Mouse (Mus musculus): ENCODE measurements around the gene Map7d3. TPM values are rescaled to one million over a fixed set of nuclear protein-coding genes. Genes with fewer than 3 reads are reported as not detected.
A peak's percentile ranks its signal among the peaks of the same experiment; 100 is the strongest.

The Map7d3 gene
- 0.44 and 0.78 TPM in 2 replicates for polyA plus RNA-seq (2015; fragmentation: Nextera tagmentation; extraction: Ambion mirVana)

DNA sequence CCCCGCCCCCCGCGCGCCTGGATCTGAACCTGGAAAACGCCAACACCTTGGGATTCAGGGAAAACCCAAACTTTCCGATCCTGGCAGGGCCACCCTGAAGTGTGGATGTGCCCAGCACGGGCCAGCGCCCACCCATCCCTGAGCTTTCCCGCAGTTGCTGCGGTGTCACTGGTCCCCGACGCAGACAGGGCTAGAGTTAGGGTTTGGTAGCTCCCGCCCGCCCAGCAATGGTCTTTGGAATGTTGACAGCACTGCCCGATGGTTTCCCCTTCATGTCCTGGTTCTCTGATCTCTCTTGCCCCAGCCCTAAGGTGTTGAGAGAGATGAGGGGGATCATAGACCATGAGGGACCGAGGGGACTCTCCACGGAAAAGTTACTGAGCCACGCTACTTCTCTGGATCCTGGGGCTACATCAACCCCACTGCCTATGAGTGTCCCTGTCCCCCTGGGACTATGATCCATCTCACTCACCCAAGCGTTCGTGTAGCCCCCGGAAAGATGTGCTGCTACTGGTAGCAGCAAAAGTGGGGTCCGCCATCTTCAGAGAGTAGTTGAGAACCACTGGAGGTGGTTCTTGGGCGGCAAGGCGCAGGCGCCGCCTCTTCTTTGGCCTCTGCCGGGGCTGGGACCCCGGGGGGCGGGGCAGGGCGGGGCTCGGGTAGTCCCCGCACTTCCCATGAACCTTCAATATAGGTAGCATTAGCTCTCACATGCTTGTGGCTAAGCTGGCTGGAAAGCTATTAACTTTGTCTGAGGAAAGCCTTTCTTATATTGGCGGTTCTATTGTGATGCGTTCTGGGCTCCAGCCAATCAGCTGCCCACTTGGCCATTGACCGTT, at the start of gene Map7d3:
Gene Map7d3, minus strand, starts transcription at position 562 of the 839 bp plus-strand sequence.
- peak; percentile 8 for DNase-seq
- peak within 1 kb of the TSS; percentile 36; the same call in 1 of the 2 replicates for H3K9ac ChIP-seq
- H3K4me3 ChIP-seq (replicated peaks), result peak within 1 kb of the TSS; percentile 55
- H3K27me3 ChIP-seq, result no peaks in the 10 kb centered on the region
- no peak within 1 kb of the TSS for H3K27ac ChIP-seq
- H3K4me2 ChIP-seq, result peak within 1 kb of the TSS; percentile 67
- no peaks in the 10 kb centered on the region for H3K36me3 ChIP-seq
- H3K4me1 ChIP-seq (replicated peaks), result no peaks in the 10 kb centered on the region
- peak; percentile 61 for ATAC-seq (ENCODE audit: low read depth)
- no peaks in the 10 kb centered on the region for H3K9me3 ChIP-seq (replicated peaks)
- 15% methylated on average over 35 of the region's 35 CpGs for WGBS (ENCODE audit: insufficient replicate concordance)

DNA sequence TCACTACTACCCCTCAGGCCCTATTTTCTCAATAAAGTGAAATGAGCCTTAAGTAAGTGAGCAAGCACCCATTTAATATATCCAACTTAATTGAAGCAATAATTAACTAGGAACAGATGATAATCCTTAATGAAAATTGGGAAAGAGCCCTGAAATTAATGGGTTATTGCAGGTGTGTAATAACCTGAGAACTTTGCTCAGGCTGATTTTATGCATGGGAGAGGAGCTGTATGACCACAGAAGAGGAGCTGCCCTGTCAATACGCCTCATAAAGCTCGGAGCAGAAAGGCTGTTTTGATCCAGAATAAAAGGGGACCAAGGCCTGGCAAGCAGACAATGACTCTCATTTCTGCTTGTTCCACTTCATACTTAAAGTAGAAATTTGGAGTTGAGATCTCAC, 47.7 kb upstream of the Map7d3 start, which contains the start of gene Adgrg4:
Gene Adgrg4, plus strand, starts transcription at position 301 of the 400 bp plus-strand sequence.
- ATAC-seq (ENCODE audit: low read depth) (no peak), DNase-seq (no peak)
- WGBS (ENCODE audit: insufficient replicate concordance), result 66% methylated on average over 2 of the region's 2 CpGs
- Histone ChIP-seq H3K9ac (no peak within 1 kb of the TSS), H3K36me3 (no peaks in the 10 kb centered on the region), H3K27ac (no peak within 1 kb of the TSS), H3K4me3 (replicated peaks) (no peak within 1 kb of the TSS), H3K4me1 (replicated peaks) (no peaks in the 10 kb centered on the region), H3K4me2 (no peak within 1 kb of the TSS), H3K9me3 (replicated peaks) (no peaks in the 10 kb centered on the region), H3K27me3 (no peaks in the 10 kb centered on the region)

DNA sequence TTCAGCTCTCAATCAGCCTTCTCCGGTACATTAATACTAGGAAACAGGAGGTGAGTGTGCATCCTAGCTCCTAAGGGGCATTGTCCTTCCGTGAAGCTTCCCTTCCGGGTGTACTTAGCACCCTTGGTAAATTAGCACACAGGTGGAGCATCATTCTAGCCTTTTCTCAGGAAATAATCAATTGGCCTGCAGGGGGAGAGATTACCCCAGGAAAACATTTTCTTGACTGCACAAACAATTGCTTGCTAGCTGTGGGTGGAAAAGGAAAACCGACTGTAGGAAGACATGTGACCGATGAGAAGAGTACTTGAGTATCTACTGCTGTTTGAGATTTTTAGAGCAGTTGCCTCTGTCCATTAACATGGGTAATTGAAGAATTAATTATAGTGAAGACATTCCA, 19.1 kb upstream of the Map7d3 start:
- Histone ChIP-seq H3K4me1 (replicated peaks) (no peaks in the 10 kb centered on the region), H3K36me3 (no peaks in the 10 kb centered on the region), H3K27me3 (no peaks in the 10 kb centered on the region), H3K27ac (no peak overlapping the region), H3K4me2 (no peak overlapping the region), H3K9me3 (replicated peaks) (no peaks in the 10 kb centered on the region), H3K4me3 (replicated peaks) (no peak overlapping the region), H3K9ac (no peak overlapping the region)
- no peak for DNase-seq
- ATAC-seq (ENCODE audit: low read depth), result no peak
- WGBS (ENCODE audit: insufficient replicate concordance), result 55% methylated on average over 5 of the region's 5 CpGs

DNA sequence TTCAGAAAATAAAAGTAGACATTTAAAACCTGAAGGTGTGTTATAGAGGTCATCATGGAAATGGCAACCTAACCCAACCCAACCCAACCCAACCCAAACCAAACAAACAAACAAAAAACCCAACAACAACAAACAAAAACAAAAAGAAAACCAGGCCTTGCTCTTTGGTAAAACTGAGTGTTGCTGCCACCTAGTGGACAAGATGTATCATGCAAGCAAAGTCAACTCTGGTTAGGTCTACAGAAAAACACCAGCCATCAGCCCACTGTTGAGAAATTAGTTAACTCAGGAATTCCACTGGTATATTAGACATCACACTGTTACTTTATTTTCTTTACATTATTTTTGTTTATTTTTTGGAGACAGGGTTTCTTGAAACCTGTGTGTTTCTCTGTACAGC, 17.2 kb upstream of the Map7d3 start:
- ATAC-seq (ENCODE audit: low read depth), result no peak

DNA sequence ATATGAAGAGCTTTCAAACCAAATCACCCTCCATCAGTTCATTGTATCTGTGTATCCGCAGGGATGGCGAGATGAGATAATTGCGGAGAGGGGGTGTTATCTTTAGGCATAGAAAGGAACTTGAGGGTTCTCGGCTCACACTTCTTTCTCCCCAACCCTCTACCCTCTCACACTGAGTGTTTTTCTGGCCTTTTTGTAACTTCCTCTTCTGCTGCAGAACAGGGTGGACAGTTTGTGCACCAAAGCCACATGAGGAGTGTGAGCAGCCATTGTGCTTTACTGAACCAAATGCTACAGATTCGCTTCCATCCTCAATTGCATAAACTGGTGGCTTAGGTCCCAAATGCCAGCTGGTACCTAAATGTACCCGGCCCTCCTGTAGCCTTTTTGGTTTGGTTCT, 13.7 kb upstream of the Map7d3 start:
- Histone ChIP-seq H3K27ac (no peak overlapping the region), H3K4me3 (replicated peaks) (no peak overlapping the region), H3K36me3 (no peaks in the 10 kb centered on the region), H3K9ac (no peak overlapping the region), H3K4me2 (no peak overlapping the region), H3K27me3 (no peaks in the 10 kb centered on the region), H3K4me1 (replicated peaks) (no peaks in the 10 kb centered on the region), H3K9me3 (replicated peaks) (no peaks in the 10 kb centered on the region)
- ATAC-seq (ENCODE audit: low read depth) (no peak), DNase-seq (no peak)
- WGBS (ENCODE audit: insufficient replicate concordance), result 45% methylated on average over 6 of the region's 6 CpGs

More for the DNA sequence above, 17.2 kb upstream of the Map7d3 start:
- Histone ChIP-seq H3K27me3 (no peaks in the 10 kb centered on the region), H3K27ac (no peak overlapping the region), H3K4me2 (no peak overlapping the region), H3K36me3 (no peaks in the 10 kb centered on the region), H3K9ac (no peak overlapping the region), H3K9me3 (replicated peaks) (no peaks in the 10 kb centered on the region), H3K4me3 (replicated peaks) (no peak overlapping the region), H3K4me1 (replicated peaks) (no peaks in the 10 kb centered on the region)
- no peak for DNase-seq

DNA sequence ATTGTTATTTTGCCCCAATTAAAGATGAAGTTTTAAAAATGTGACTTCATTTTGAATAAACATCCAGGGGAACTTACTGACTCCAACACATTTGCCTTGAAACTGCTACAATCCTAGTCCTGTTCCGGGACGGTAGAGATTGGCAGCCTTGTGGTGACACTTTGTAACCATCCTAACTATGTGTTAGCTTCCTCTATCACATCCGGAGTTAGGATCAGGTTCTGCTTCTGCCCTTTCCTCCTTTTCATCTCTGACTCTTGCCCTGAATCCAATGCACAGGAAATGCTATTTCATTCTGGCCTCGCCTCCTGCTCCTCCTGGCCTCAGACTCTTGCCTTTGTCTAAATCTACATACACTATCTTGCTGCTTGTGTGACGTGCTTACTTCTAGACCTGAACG, 5.4 kb upstream of the Map7d3 start:
- DNase-seq, result no peak
- no peak overlapping the region for H3K27ac ChIP-seq
- no peaks in the 10 kb centered on the region for H3K27me3 ChIP-seq
- H3K9ac ChIP-seq, result no peak overlapping the region
- 42% methylated on average over 6 of the region's 6 CpGs for WGBS (ENCODE audit: insufficient replicate concordance)
- no peaks in the 10 kb centered on the region for H3K36me3 ChIP-seq
- H3K4me1 ChIP-seq (replicated peaks), result no peaks in the 10 kb centered on the region
- ATAC-seq (ENCODE audit: low read depth), result no peak
- no peaks in the 10 kb centered on the region for H3K9me3 ChIP-seq (replicated peaks)
- H3K4me3 ChIP-seq (replicated peaks), result no peak overlapping the region
- H3K4me2 ChIP-seq, result no peak overlapping the region

DNA sequence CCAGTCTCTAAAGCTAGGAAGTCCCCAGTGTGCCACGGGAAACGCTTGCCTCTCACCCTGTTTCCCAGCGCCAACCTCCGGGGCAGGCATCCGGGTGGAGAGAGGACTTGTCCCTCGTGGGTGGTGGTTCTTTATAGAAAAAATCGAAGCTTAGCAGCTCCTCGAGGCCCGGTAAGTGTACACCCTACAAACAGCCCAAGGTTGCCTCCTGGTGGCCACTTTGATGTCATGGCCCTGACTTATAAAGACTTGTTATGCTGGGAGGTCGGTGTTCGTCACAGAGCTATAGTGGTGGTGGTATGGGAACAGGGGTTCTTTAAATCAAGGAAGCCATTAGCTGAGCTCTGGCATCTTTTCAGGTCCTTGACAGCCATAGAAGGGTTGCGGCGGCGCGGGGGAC, 30.9 kb downstream of the Map7d3 start:
- H3K4me1 ChIP-seq (replicated peaks), result no peaks in the 10 kb centered on the region
- no peaks in the 10 kb centered on the region for H3K27me3 ChIP-seq
- no peak overlapping the region for H3K27ac ChIP-seq
- ATAC-seq (ENCODE audit: low read depth) (no peak), DNase-seq (peak; percentile 1)
- H3K4me3 ChIP-seq (replicated peaks), result no peak overlapping the region
- H3K9ac ChIP-seq, result no peak overlapping the region
- WGBS (ENCODE audit: insufficient replicate concordance), result 46% methylated on average over 15 of the region's 15 CpGs
- no peaks in the 10 kb centered on the region for H3K9me3 ChIP-seq (replicated peaks)
- no peak overlapping the region for H3K4me2 ChIP-seq
- no peaks in the 10 kb centered on the region for H3K36me3 ChIP-seq

DNA sequence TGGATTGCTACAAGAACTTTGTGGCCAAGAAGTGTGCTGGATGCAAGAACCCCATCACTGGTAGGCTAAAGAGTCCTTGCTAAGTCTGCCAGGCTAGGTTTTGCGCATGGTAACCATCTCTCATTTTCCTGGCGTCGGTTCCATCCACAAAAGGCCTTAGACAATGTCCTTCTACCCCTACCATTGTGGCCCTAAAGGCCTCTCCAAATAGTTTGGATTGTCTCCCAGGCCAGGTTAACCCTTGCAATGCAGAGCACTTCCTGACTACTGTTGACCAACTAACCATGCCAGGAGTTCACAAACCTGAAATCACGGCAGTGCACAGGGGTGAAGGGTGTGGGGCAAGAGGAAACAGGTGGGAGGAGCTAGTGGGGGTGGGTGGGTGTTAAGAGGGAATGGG, 31.5 kb downstream of the Map7d3 start:
- Histone ChIP-seq H3K27me3 (no peaks in the 10 kb centered on the region), H3K4me3 (replicated peaks) (no peak overlapping the region), H3K9me3 (replicated peaks) (no peaks in the 10 kb centered on the region), H3K27ac (no peak overlapping the region), H3K4me1 (replicated peaks) (no peaks in the 10 kb centered on the region), H3K4me2 (no peak overlapping the region), H3K9ac (no peak overlapping the region), H3K36me3 (no peaks in the 10 kb centered on the region)
- no peak for DNase-seq
- 77% methylated on average over 4 of the region's 4 CpGs for WGBS (ENCODE audit: insufficient replicate concordance)
- ATAC-seq (ENCODE audit: low read depth), result no peak

DNA sequence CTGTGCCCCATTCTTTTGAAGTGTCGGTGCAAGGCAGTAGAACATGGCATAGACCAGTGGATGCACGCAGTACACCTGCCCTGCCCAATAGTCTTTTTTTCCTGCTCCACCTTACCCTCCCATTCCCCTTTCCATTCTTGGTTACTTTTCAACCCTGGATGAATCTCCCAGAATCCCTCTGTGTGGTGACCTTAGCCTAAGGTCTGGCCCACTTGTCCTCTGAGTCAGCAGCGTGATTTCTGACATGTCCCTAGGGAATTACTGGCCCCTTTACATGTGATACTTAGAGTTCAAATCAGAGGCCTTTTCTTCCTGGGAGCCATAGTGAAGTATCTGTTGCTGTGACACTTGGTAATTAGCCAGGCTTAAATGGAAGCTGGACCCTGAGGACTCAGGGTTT, 34.6 kb downstream of the Map7d3 start:
- H3K9me3 ChIP-seq (replicated peaks), result no peaks in the 10 kb centered on the region
- H3K9ac ChIP-seq, result no peak overlapping the region
- no peak overlapping the region for H3K27ac ChIP-seq
- no peak overlapping the region for H3K4me2 ChIP-seq
- no peak for DNase-seq
- ATAC-seq (ENCODE audit: low read depth), result no peak
- H3K27me3 ChIP-seq, result no peaks in the 10 kb centered on the region
- H3K36me3 ChIP-seq, result no peaks in the 10 kb centered on the region
- 80% methylated on average over 3 of the region's 3 CpGs for WGBS (ENCODE audit: insufficient replicate concordance)
- H3K4me3 ChIP-seq (replicated peaks), result no peak overlapping the region
- no peaks in the 10 kb centered on the region for H3K4me1 ChIP-seq (replicated peaks)

DNA sequence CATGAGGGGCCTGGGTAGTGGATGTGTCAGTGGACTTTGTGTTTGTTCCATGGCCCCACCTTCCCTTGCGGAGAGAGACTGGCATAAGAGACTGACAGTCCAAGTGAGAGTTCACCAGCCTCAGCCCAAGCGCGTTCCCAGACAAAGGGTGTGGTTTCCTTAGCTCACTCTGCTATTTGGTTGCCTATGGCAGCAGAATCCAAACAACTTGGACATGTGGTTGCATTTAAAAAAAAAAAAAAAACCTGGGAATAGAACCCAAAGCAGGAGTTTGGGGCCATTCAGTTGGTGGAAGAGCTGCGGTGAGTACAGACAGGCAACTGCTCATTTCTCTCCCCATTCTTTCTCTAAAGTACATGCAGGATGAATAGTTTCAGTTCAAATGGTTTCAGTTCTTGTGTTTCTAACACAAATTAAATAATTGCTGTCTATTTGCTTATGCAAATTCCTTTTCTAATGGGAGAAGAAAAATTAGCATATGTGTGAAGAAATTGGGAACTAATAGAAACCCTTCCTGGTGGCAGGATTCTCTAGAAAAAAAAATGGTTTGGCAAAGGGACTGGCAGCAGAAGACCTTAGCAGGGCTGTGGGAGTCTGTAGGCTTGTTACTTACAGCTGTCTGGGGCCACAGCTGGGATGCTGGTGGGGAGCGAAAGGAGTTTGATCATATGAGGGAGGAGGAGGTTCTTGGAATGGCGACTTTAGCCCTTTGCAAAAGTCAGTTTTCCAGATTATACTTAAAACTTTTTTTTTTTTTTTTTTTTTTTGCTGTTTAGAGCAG, 35.7 kb downstream of the Map7d3 start:
- Histone ChIP-seq H3K36me3 (no peaks in the 10 kb centered on the region), H3K4me1 (replicated peaks) (no peaks in the 10 kb centered on the region), H3K27me3 (no peaks in the 10 kb centered on the region), H3K9me3 (replicated peaks) (no peaks in the 10 kb centered on the region), H3K4me3 (replicated peaks) (no peak overlapping the region), H3K9ac (no peak overlapping the region), H3K27ac (no peak overlapping the region), H3K4me2 (no peak overlapping the region)
- 64% methylated on average over 6 of the region's 6 CpGs for WGBS (ENCODE audit: insufficient replicate concordance)
- no peak for DNase-seq
- ATAC-seq (ENCODE audit: low read depth), result no peak

DNA sequence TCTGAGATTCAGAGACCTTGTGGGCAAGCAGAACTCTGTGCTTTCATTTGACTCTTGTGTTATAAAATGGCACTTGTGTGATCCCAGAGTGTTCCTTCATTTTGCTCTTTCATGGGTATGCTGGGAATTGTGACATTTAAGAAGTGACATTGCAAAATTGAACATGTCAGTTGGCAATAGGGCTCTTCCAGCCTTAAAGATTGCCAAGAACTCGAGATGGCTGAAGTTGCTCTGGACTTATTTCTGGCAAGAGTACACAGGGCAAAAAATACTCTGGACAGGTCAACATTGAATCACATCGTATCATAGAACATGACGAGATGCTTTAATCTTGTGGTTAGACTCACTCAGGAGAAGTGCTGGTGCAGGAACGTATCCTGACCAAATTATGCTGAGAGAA, 48.8 kb downstream of the Map7d3 start:
- Histone ChIP-seq H3K36me3 (no peaks in the 10 kb centered on the region), H3K9ac (no peak overlapping the region), H3K4me1 (replicated peaks) (no peaks in the 10 kb centered on the region), H3K9me3 (replicated peaks) (no peaks in the 10 kb centered on the region), H3K27ac (no peak overlapping the region), H3K4me3 (replicated peaks) (no peak overlapping the region), H3K27me3 (no peaks in the 10 kb centered on the region), H3K4me2 (no peak overlapping the region)
- 70% methylated on average over 4 of the region's 4 CpGs for WGBS (ENCODE audit: insufficient replicate concordance)
- ATAC-seq (ENCODE audit: low read depth) (no peak), DNase-seq (no peak)
